Mouse (Mus musculus) olfactory bulb, adult 2 months (tissue): ENCODE measurements around the gene Sycp2l. TPM values are rescaled to one million over a fixed set of nuclear protein-coding genes. Genes with fewer than 3 reads are reported as not detected.

Experiments
- H3K27ac ChIP-seq: fragments of 200-500 bp; 2 replicates; pipeline ENCODE4 v1.5.1; 2012; ENCODE audit warnings: low read depth, low read length; ENCODE audit not compliant: insufficient read depth
- H3K4me1 ChIP-seq: fragments of 200-500 bp; 2 replicates; pipeline ENCODE4 v1.6.1; 2012; ENCODE audit warnings: low read length; ENCODE audit not compliant: control insufficient read depth, insufficient read depth
- H3K4me3 ChIP-seq: fragments of 200-500 bp; 2 replicates; pipeline ENCODE4 v1.5.1; 2012; ENCODE audit warnings: mild to moderate bottlenecking, low read depth, low read length, moderate library complexity; ENCODE audit not compliant: insufficient read depth
- CTCF ChIP-seq: fragments of 200-500 bp; IDR thresholded peaks from 2 replicates; pipeline ENCODE4 v1.5.1; 2012; ENCODE audit warnings: low read depth, mild to moderate bottlenecking, low read length, moderate library complexity; ENCODE audit not compliant: insufficient read depth
- POLR2A ChIP-seq: fragments of 200-500 bp; IDR thresholded peaks from 2 replicates; pipeline ENCODE4 v1.6.1; 2012; ENCODE audit warnings: mild to moderate bottlenecking, low read depth, low read length, moderate library complexity; ENCODE audit not compliant: insufficient read depth
- WGBS: fragments of 180-500 bp; shearing (Covaris S2); methylation state at CpG from one replicate; pipeline ENCODE4 v1.1.7; 2018; 5-methylcytosine and 5-hydroxymethylcytosine counted together
- polyA plus RNA-seq: library from polyadenylated mRNA; stranded (reverse); fragments of >200 nt; gene quantifications from 2 replicates; pipeline ENCODE4 v1.2.4, GENCODE M21; 2012; ENCODE audit warnings: low replicate concordance; ENCODE audit not compliant: missing spikeins, insufficient read depth, insufficient read length

Sycp2l gene
- polyA plus RNA-seq = not detected in 2 replicates

DNA sequence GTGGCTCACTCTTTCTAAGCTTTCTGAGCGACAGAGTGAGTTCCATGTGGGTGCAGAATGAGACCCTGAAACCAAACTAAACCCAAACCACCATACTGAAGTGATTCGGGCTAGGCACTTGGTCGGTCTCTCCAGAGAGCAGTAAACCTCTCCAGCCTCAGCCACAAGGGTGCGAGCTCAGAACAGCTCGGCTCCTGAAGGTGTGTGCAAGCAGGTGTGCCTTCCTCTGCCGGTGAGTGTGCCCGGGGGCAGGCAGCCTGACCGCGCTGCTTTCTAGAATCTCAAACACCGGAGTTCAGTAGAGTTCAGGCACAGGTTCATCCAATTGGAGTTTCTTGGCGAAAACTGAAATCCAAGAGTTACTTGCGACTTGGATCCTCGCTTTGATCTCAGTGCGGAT, at the start of gene Sycp2l:
Gene Sycp2l (plus strand): TSS at position 368 of the 400 bp plus-strand sequence.
- Histone ChIP-seq H3K4me3 (no peak within 1 kb of the TSS), H3K4me1 (peaks cover 4% of the 10 kb centered on the region; the same call in 1 of the 2 replicates), H3K27ac (no peak within 1 kb of the TSS)
- TF ChIP-seq POLR2A = no peak
- TF ChIP-seq CTCF = no peak
- WGBS = 30% methylated on average over 14 of the region's 14 CpGs

DNA sequence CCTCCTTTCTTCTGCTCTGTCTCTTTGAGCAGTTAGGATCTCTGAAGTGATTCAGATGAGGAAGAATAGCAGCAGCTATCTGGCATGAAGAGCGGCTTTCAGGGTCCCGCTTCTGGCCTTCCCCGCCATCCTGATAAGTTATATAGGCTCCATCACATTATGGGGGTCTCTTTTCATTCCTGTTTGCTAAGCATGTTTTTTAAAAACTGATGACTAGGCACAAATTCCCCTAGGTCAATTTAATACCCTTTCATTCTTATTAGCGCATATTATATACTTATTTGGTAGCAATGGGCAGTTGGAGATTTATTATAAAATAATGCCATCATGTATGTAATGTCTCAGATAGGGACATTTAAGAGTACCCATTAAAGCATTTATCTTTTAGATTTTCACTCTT, 46.5 kb upstream of the Sycp2l start:
- WGBS = 94% methylated on average over 4 of the region's 4 CpGs
- TF ChIP-seq CTCF = no peak
- no peak for TF ChIP-seq POLR2A
- Histone ChIP-seq H3K27ac (no peak overlapping the region), H3K4me1 (no peaks in the 10 kb centered on the region), H3K4me3 (no peak overlapping the region)

DNA sequence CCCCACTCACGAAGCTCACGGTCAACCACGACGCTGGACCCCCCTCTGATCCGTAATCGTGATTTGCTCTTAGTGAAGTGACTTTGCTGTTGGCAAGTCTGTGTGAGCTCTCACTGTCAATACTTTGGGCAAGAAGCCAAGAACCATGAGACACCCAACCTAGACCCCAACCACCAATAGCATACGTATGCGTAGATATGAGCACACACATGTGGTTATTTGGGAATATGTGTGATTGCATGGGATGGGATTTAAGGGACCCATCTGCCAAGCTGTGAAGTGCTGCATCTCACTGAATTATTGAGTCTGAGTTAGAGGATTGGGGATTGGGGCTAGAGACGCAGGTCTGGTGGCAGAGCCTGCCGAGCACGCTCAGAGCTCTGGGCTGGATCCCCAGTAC, 42.5 kb upstream of the Sycp2l start:
- 83% methylated on average over 11 of the region's 11 CpGs for WGBS
- no peak overlapping the region for H3K27ac ChIP-seq
- no peak overlapping the region for H3K4me3 ChIP-seq
- TF ChIP-seq POLR2A (no peak), CTCF (no peak)
- no peaks in the 10 kb centered on the region for H3K4me1 ChIP-seq

DNA sequence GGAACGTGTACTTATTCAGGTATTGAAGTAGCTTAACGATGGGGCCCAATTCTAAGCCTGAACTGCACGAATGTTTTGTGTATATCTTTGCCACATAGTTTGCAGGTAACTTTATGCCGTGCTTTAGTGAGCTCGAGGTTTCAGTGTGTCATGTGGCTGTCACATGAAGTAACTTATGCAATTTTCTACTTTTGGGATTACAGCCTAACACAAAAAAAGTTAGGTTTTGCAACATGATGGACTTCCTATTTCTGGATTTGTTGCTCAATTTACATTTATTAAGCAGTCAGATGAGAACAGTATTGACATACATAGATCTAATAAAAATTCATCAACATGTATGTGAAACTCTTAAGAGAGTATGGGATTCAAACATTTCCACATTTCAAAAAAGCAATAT, 40.3 kb upstream of the Sycp2l start:
- Histone ChIP-seq H3K27ac (no peak overlapping the region), H3K4me1 (peaks cover 2% of the 10 kb centered on the region), H3K4me3 (no peak overlapping the region)
- TF ChIP-seq POLR2A (no peak), CTCF (no peak)
- 84% methylated on average over 5 of the region's 5 CpGs for WGBS

DNA sequence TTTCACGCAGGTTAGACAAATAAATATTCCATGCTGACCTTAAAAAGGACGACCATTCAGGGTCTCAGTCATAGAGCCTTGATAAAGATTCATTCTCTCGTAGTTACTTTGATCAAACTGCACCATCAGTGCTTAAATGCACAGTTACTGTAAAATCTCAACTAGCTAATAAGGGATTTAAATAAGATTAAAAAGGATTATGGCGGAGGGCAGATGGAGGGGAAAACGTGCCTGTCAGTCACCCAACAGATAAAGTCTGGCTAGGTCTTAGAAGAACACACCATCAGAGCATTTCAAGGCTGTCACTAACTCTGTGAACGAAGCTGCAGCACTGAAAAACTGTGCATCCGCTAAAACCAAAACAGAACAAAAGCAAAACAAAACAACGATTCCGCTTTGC, 36.2 kb upstream of the Sycp2l start:
- Histone ChIP-seq H3K4me3 (no peak overlapping the region), H3K27ac (no peak overlapping the region), H3K4me1 (peaks cover 9% of the 10 kb centered on the region)
- TF ChIP-seq CTCF (no peak), POLR2A (no peak)
- 57% methylated on average over 9 of the region's 9 CpGs for WGBS

DNA sequence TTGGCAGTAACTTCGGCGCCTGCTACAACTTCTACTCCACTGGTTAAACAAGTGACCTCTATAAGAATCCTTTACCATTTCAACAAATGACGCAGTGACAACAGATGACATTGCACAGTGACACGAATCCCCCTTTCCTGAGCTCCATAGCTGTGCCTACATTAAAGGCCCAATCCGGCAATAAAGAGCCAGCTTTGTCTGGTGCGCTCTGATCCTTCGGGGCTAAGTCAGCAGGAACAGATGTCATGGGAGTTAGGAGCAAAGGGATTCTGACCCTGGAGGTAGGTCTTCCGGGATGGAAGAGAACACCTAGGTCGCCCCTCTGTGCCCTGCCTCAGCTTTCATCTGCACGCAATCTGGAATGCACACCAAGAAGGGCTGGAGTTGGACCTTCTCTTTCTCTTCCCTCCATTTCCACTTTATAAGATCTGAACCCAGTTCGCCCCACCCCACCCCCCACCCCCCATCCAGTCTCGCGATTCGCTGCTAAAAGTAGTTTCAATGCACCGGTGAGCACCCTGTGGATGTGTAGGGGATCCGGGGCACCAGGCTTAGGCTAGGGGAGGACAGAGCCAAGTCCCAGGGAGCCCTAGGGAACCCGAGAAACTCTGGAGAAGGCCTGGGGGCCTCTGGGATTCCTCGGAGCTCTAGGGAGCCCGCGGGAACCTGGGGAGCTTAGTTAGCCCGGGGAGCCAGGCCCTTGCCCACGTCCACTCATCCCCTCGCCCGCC, 35.3 kb upstream of the Sycp2l start:
- Histone ChIP-seq H3K27ac (no peak overlapping the region), H3K4me3 (no peak overlapping the region), H3K4me1 (peaks cover 9% of the 10 kb centered on the region)
- TF ChIP-seq POLR2A (no peak), CTCF (no peak)
- WGBS = 20% methylated on average over 24 of the region's 24 CpGs

DNA sequence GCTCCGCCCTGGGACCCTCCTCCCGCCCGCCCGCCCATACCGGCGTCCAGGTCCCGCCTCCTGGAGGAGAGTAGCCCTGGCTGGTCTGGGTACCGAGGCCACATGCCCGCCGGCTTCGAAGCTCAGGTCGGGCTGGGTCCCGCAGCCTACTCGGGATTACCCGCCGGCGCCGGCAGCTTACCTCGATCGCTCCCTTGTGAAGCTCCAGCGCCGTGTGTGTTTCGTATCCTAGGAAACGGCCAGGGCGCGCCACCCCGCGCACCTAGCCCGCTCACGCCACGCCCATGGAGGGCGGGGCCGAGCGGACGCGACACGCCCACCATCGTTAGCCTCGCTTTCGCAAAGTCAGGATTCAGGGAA, 34.7 kb upstream of the Sycp2l start, which contains the start of gene Mak:
Gene Mak (minus strand): TSS at position 286 of the 360 bp plus-strand sequence.
- TF ChIP-seq CTCF (no peak), POLR2A (no peak)
- Histone ChIP-seq H3K4me3 (peak within 1 kb of the TSS; percentile 44), H3K4me1 (peaks cover 9% of the 10 kb centered on the region), H3K27ac (no peak within 1 kb of the TSS)
- under 1% methylated on average over 40 of the region's 40 CpGs for WGBS

DNA sequence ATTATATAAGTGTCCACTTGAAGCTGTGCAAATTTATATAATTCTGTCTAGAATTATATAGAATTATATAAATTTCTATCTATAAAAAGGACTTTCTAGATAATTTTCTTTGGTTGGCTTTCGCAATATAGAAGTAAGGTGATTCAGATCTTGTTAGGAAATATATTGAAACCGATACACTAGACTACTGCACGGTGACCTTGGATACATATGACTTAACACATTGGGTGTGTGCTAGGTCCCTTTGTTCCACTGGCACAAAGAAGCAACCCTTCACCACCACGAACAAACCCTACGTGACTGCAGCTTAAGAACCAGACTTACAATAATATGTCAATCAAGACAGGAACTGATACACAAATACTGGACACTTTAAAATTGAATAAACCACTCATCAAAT, 34.2 kb upstream of the Sycp2l start:
- Histone ChIP-seq H3K4me3 (no peak overlapping the region), H3K27ac (no peak overlapping the region), H3K4me1 (peaks cover 9% of the 10 kb centered on the region)
- TF ChIP-seq CTCF (no peak), POLR2A (no peak)
- 58% methylated on average over 5 of the region's 5 CpGs for WGBS

DNA sequence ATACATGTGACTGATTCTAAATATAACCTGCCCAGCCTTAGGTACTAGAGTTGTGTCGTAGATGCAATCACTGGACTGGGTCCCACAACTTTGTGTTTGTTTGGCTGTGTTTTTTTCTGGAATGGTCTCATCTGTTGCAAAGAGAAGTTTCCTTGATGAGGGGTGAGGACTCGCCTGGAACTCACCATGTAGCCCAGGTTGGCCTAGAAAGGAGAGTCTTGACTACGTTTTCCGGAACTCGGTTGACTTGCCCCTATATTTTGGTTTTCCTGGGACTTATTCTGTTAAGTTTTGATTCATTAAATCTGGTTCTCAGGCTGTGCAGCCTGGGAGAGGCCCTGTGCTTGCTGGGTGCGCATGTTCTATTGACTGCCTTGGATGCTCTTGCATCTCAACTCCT, 33.4 kb upstream of the Sycp2l start:
- Histone ChIP-seq H3K4me1 (peaks cover 9% of the 10 kb centered on the region), H3K27ac (no peak overlapping the region), H3K4me3 (no peak overlapping the region)
- WGBS = 96% methylated on average over 6 of the region's 6 CpGs
- TF ChIP-seq POLR2A (no peak), CTCF (no peak)

DNA sequence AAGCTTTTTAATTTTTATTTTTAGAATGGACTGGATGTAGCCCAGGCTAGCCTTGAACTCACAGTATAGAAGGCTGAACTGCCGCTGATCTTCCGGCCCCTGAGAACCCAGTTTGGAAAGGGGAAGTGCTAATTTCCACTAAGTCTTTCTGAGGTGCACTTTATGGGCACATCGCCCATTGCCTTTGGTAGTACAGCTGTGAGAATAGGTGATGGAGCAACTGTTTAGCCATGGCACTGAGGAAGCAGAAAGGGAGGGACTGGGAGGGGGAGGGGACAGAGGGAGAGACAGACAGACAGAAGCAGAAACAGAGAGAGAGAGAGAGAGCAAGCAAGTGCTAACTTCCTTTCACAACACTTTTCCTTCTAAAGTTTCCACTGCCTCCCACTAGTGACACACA, 29.6 kb upstream of the Sycp2l start:
- H3K4me3 ChIP-seq = no peak overlapping the region
- 93% methylated on average over 3 of the region's 3 CpGs for WGBS

More for the DNA sequence above, 29.6 kb upstream of the Sycp2l start:
- Histone ChIP-seq H3K27ac (no peak overlapping the region), H3K4me1 (peaks cover 1% of the 10 kb centered on the region; the same call in 1 of the 2 replicates)
- TF ChIP-seq POLR2A (no peak), CTCF (no peak)
